Mouse (Mus musculus) spleen, postnatal 36 days (tissue): ENCODE measurements around the gene Supt7l.
"Not testable (repeated sequence)": the region's sequence is repeated elsewhere in the genome, so short reads cannot be mapped to it uniquely, and the experiment has no call there.

Source experiments
- DNase-seq, 2 experiments: peaks; one replicate each; pipeline ENCODE4 v3.0.0; 2022; ENCODE audit warnings: low spot score in 2 of 2, mixed read lengths in 1 of 2

Gene Supt7l

GRCm38 (mm10) chr5:31527707-31528106 is at the start of gene Supt7l:
Supt7l (minus strand) TSS chr5:31527807.
- not testable (repeated sequence) for DNase-seq

GRCm38 (mm10) chr5:31576539-31576975 is 49.0 kb upstream of the Supt7l start:
- no peak for DNase-seq

- DNase-seq, result no peak
Measured at GRCm38 (mm10) chr5:31573722-31574121, 46.1 kb upstream of the Supt7l start.

GRCm38 (mm10) chr5:31571023-31571608 is 43.5 kb upstream of the Supt7l start:
- peak; percentile 10 to 29 for DNase-seq

GRCm38 (mm10) chr5:31567951-31568657 is 40.5 kb upstream of the Supt7l start:
- no peak for DNase-seq

GRCm38 (mm10) chr5:31566457-31566856 is 38.9 kb upstream of the Supt7l start:
- no peak for DNase-seq

- DNase-seq, result no peak
Measured at GRCm38 (mm10) chr5:31566026-31566425, 38.4 kb upstream of the Supt7l start.

- no peak for DNase-seq
Measured at GRCm38 (mm10) chr5:31564976-31565375, 37.4 kb upstream of the Supt7l start.

GRCm38 (mm10) chr5:31563905-31564304 is 36.3 kb upstream of the Supt7l start:
- DNase-seq, result no peak

- DNase-seq, result peak; percentile 22 to 48
Measured at GRCm38 (mm10) chr5:31563496-31563895, 35.9 kb upstream of the Supt7l start.

- DNase-seq, result no peak
Measured at GRCm38 (mm10) chr5:31562036-31562666, 34.5 kb upstream of the Supt7l start.

- DNase-seq, result no peak
Measured at GRCm38 (mm10) chr5:31560352-31560751, 32.7 kb upstream of the Supt7l start.

GRCm38 (mm10) chr5:31559401-31559800 is 31.8 kb upstream of the Supt7l start:
- no peak for DNase-seq

GRCm38 (mm10) chr5:31535228-31535627 is 7.6 kb upstream of the Supt7l start:
- DNase-seq, result no peak

- no peak for DNase-seq
Measured at GRCm38 (mm10) chr5:31528560-31528959, 953 bp upstream of the Supt7l start.

- peak in 1 of 2 experiments; percentile 4 for DNase-seq
Measured at GRCm38 (mm10) chr5:31527117-31527680, 408 bp downstream of the Supt7l start.

GRCm38 (mm10) chr5:31526354-31527116 is 1.1 kb downstream of the Supt7l start, which contains the start of gene Slc4a1ap:
Slc4a1ap (plus strand) TSS chr5:31526995.
- DNase-seq, result peak; percentile 67 to 69

- DNase-seq, result no peak
Measured at GRCm38 (mm10) chr5:31520556-31520955, 7.1 kb downstream of the Supt7l start.

- DNase-seq, result peak; percentile 3 to 20
Measured at GRCm38 (mm10) chr5:31512481-31512880, 15.1 kb downstream of the Supt7l start.

GRCm38 (mm10) chr5:31504843-31505242 is 22.8 kb downstream of the Supt7l start:
- no peak for DNase-seq

- peak; percentile 87 to 88 for DNase-seq
Measured at GRCm38 (mm10) chr5:31494513-31495297, 32.9 kb downstream of the Supt7l start, which contains the start of gene Gpn1. Gpn1 (plus strand) TSS chr5:31494741.
